Mouse (Mus musculus) E14TG2a.4 (cell line): ENCODE measurements around the gene Phc1.

Experiments
- H3K27me3 ChIP-seq: 2 replicates; pipeline ENCODE4 v1.6.1; 2014; ENCODE audit warnings: low read length, control low read depth; ENCODE audit not compliant: insufficient read depth
- H3K36me3 ChIP-seq: 2 replicates; pipeline ENCODE4 v1.6.1; 2014; ENCODE audit warnings: low read length, control low read depth; ENCODE audit not compliant: insufficient read depth
- H3K4me1 ChIP-seq: replicated peaks from 2 replicates; pipeline ENCODE4 v1.6.1; 2014; ENCODE audit warnings: low read depth, low read length, control low read depth
- H3K4me3 ChIP-seq: replicated peaks from 2 replicates; pipeline ENCODE4 v1.5.1; 2014; ENCODE audit warnings: mild to moderate bottlenecking, low read length
- H3K9me3 ChIP-seq: 2 replicates; pipeline ENCODE4 v1.6.1; 2014; ENCODE audit warnings: low read length, control low read depth
- CTCF ChIP-seq: conservative IDR thresholded peaks from 2 replicates; pipeline ENCODE4 v1.5.1; 2014; ENCODE audit warnings: low read length
- NANOG ChIP-seq: IDR thresholded peaks from 2 replicates; pipeline ENCODE4 v1.6.1; 2014; ENCODE audit warnings: borderline replicate concordance, low read length, mixed read lengths
- POU5F1 ChIP-seq: IDR thresholded peaks from 2 replicates; pipeline ENCODE4 v1.6.1; 2014; ENCODE audit warnings: low read length, borderline replicate concordance

Phc1 gene

GRCm38 (mm10) chr6:122342125-122342524 is 1.8 kb upstream of the Phc1 start:
- H3K9me3 ChIP-seq, result no peaks in the 10 kb centered on the region
- H3K27me3 ChIP-seq, result no peaks in the 10 kb centered on the region
- TF ChIP-seq POU5F1 (no peak), NANOG (peak; percentile 90), CTCF (no peak)
- H3K4me1 ChIP-seq, result peaks cover 50% of the 10 kb centered on the region
- peak overlapping the region; percentile 66 for H3K4me3 ChIP-seq
- H3K36me3 ChIP-seq, result peaks cover 6% of the 10 kb centered on the region

GRCm38 (mm10) chr6:122341038-122341810 is 863 bp upstream of the Phc1 start:
- Histone ChIP-seq H3K9me3 (no peaks in the 10 kb centered on the region), H3K36me3 (peaks cover 15% of the 10 kb centered on the region), H3K4me1 (peaks cover 44% of the 10 kb centered on the region), H3K27me3 (no peaks in the 10 kb centered on the region), H3K4me3 (peak overlapping the region; percentile 92)
- TF ChIP-seq CTCF (no peak), NANOG (peak; percentile 3; the same call in 1 of the 2 replicates), POU5F1 (peak; percentile 61; the same call in 1 of the 2 replicates)

- H3K4me3 ChIP-seq, result peak overlapping the region; percentile 92
- peaks cover 28% of the 10 kb centered on the region for H3K36me3 ChIP-seq
- H3K4me1 ChIP-seq, result peaks cover 43% of the 10 kb centered on the region
- no peaks in the 10 kb centered on the region for H3K9me3 ChIP-seq
- no peak for TF ChIP-seq POU5F1
- TF ChIP-seq CTCF, result no peak
- TF ChIP-seq NANOG, result no peak
- H3K27me3 ChIP-seq, result no peaks in the 10 kb centered on the region
Observed at GRCm38 (mm10) chr6:122339648-122340341, 566 bp downstream of the Phc1 start.

- peaks cover 44% of the 10 kb centered on the region for H3K4me1 ChIP-seq
- H3K36me3 ChIP-seq, result peaks cover 35% of the 10 kb centered on the region
- no peaks in the 10 kb centered on the region for H3K9me3 ChIP-seq
- H3K4me3 ChIP-seq, result peak overlapping the region; percentile 92
- TF ChIP-seq NANOG (no peak), CTCF (no peak), POU5F1 (no peak)
- H3K27me3 ChIP-seq, result no peaks in the 10 kb centered on the region
Observed at GRCm38 (mm10) chr6:122339047-122339647, 1.2 kb downstream of the Phc1 start.

GRCm38 (mm10) chr6:122337546-122337945 is 2.8 kb downstream of the Phc1 start:
- TF ChIP-seq POU5F1 (no peak), NANOG (no peak), CTCF (no peak)
- Histone ChIP-seq H3K27me3 (no peaks in the 10 kb centered on the region), H3K4me1 (peaks cover 48% of the 10 kb centered on the region), H3K4me3 (peak overlapping the region; percentile 92), H3K36me3 (peaks cover 51% of the 10 kb centered on the region), H3K9me3 (no peaks in the 10 kb centered on the region)

- Histone ChIP-seq H3K27me3 (no peaks in the 10 kb centered on the region), H3K36me3 (peaks cover 77% of the 10 kb centered on the region), H3K4me3 (peak overlapping the region; percentile 92), H3K4me1 (peaks cover 69% of the 10 kb centered on the region), H3K9me3 (no peaks in the 10 kb centered on the region)
- TF ChIP-seq CTCF (no peak), NANOG (peak; percentile 37; the same call in 1 of the 2 replicates)
Observed at GRCm38 (mm10) chr6:122334786-122335340, 5.5 kb downstream of the Phc1 start.

GRCm38 (mm10) chr6:122333081-122333612 is 7.2 kb downstream of the Phc1 start:
- Histone ChIP-seq H3K4me1 (peaks cover 86% of the 10 kb centered on the region), H3K4me3 (peak overlapping the region; percentile 92), H3K27me3 (no peaks in the 10 kb centered on the region), H3K9me3 (no peaks in the 10 kb centered on the region), H3K36me3 (peaks cover 95% of the 10 kb centered on the region)
- no peak for TF ChIP-seq CTCF
- no peak for TF ChIP-seq POU5F1
- TF ChIP-seq NANOG, result no peak
